Mouse (Mus musculus) cerebellum, adult 9-11 months (tissue): ENCODE measurements at regions not wholly inside any gene's neighbourhood (a gene's known extent, or its start where the extent isn't known, plus 50 kb on each side); places are given as distances from the start of the nearest gene placed in this dataset.

ENCODE experiments used
- DNase-seq: peaks from one replicate; pipeline ENCODE4 v3.0.0; 2022

- DNase-seq = no peak
Measured at GRCm38 (mm10) chr7:136056876-136057484, 340.8 kb upstream of the Mki67 start.

GRCm38 (mm10) chr7:136058319-136058718 is 342.2 kb upstream of the Mki67 start:
- DNase-seq = no peak

- DNase-seq = no peak
Measured at GRCm38 (mm10) chr7:136058751-136059681, 342.9 kb upstream of the Mki67 start.

- no peak for DNase-seq
Measured at GRCm38 (mm10) chr7:136059896-136060295, 343.7 kb upstream of the Mki67 start.

- peak; percentile 17 for DNase-seq
Measured at GRCm38 (mm10) chr7:136060339-136061073, 344.3 kb upstream of the Mki67 start.

- DNase-seq = no peak
Measured at GRCm38 (mm10) chr7:136062658-136063057, 346.5 kb upstream of the Mki67 start.

GRCm38 (mm10) chr7:136065038-136065678 is 349.0 kb upstream of the Mki67 start:
- no peak for DNase-seq

- no peak for DNase-seq
Measured at GRCm38 (mm10) chr7:136065679-136066055, 349.5 kb upstream of the Mki67 start.

GRCm38 (mm10) chr7:136070881-136071280 is 354.7 kb upstream of the Mki67 start:
- DNase-seq = no peak

- no peak for DNase-seq
Measured at GRCm38 (mm10) chr7:136071331-136071730, 355.2 kb upstream of the Mki67 start.

GRCm38 (mm10) chr7:136073265-136073799 is 357.2 kb upstream of the Mki67 start:
- no peak for DNase-seq

GRCm38 (mm10) chr7:136074043-136074442 is 357.9 kb upstream of the Mki67 start:
- DNase-seq = no peak

- DNase-seq = peak; percentile 5
Measured at GRCm38 (mm10) chr7:136081534-136082252, 365.5 kb upstream of the Mki67 start.

- peak; percentile 13 for DNase-seq
Measured at GRCm38 (mm10) chr7:136082253-136082867, 366.2 kb upstream of the Mki67 start.

GRCm38 (mm10) chr7:136083005-136083404 is 366.8 kb upstream of the Mki67 start:
- DNase-seq = no peak

- DNase-seq = no peak
Measured at GRCm38 (mm10) chr7:136083571-136084342, 367.6 kb upstream of the Mki67 start.

GRCm38 (mm10) chr7:136088785-136089184 is 372.6 kb upstream of the Mki67 start:
- DNase-seq = no peak

- no peak for DNase-seq
Measured at GRCm38 (mm10) chr7:136094681-136095360, 378.7 kb upstream of the Mki67 start.

GRCm38 (mm10) chr7:136104021-136104420 is 387.9 kb upstream of the Mki67 start:
- DNase-seq = no peak

GRCm38 (mm10) chr7:136112163-136112562 is 396.0 kb upstream of the Mki67 start:
- no peak for DNase-seq
